Mouse (Mus musculus) neutrophil, adult 65 days (primary cell): ENCODE measurements around the gene Wnk1. TPM values are rescaled to one million over a fixed set of nuclear protein-coding genes. Genes with fewer than 3 reads are reported as not detected.

Experiments
- total RNA-seq: library from RNA; stranded (reverse); gene quantifications from 2 replicates; pipeline ENCODE4 v1.2.4, GENCODE M21; 2023

The Wnk1 gene
- 236 and 263 TPM in 2 replicates for total RNA-seq

DNA sequence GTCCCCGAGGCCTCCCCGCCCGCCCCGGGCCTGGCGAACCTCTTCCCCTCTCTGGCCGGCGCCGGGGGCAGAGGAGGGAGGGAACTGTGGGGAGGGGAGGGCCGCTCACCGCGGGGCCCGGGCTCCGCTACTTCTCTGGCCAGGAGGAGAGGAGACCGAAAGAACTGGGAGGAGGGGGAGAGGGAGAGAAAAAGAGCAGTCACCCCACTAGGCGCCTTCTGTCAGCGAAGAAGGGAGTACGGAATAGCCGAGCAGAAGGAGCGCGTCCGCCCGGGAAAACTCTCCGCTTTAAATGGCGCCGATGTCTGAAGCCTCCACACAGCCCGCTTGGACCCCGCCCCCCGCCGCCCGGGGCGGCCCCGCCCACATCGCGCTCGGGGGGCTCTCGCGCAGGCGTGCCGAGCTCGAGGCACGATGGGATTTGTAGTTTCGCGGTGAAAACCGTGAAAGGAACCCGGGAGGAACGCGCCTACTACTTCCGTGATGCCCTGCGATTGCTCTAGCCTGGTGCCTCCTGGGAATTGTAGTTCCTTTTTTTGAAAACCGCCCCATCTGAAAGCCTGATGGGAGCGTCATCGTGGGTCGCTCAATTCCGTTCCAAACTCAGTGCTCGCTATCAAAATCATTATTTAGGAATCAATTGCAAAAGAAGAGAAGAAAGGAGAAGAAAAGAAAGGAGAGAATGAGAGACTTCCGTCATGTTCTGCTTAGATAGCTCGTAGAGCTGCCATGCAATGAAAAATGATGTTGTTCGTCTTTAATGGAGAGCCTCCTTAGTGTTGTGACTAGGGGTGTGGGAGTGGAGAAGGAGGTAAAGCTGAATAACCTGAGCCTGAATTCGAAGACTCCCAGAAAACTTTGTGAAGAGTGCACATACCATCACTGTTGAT is at the start of gene Wnk1:
Gene Wnk1, minus strand, starts transcription at position 307 of the 890 bp plus-strand sequence.

DNA sequence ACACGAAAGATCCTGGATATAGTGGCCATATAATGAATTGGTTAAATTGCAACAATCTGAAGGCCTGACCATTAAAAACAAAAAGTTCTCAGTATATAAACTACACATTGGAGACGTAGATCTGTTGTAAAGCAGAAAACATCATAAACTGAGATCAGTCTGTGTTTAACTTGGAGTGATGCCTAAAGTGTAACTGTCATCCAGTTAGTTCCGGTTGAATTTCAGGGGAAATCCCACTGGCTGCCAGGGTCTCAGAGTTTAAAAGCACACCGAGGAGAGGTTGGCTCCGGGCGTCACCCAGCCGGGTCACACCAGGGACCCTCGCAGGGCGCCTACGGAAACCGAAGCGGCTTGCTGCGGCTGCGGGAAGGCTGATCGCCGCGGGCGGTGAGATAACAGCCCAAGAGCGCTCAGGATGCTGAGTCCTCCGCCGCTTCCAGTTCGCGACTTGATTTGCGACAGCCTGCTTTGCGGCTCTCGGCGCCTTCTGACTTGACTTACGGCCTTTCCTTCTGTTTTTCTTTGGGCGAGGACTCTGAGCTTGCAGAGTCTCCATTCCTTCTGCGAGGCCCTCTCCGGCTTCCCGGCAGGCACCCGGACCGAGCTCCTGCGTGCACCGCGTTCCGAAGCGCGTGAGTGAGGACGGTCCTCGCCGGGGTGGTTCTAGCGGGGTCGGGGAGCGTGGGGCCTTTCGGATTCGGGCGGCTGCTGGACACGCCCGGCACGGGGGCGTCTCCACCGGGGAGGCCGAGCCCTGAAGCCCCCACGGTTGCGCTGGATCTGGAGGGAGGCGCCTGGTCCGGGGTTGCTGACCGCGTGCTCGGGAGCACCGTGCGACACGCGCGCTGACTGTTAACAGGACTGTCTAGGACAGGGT is 136.0 kb downstream of the Wnk1 start, which contains the start of gene Rad52:
Gene Rad52, plus strand, starts transcription at position 495 of the 877 bp plus-strand sequence.

Other genes with a start within 250 kb of the Wnk1 start
- gene Erc1, start 190.5 kb downstream of the Wnk1 start, total RNA-seq, result 7.2 and 12.4 TPM in 2 replicates
- 15.5 and 16.9 TPM in 2 replicates for gene Rad52, start 136.0 kb downstream of the Wnk1 start, total RNA-seq
- not detected in 2 replicates for gene Ninj2, start 54.7 kb upstream of the Wnk1 start, total RNA-seq